Mouse (Mus musculus): ENCODE measurements around the gene Cdca8.

- TF ChIP-seq POLR2A (IDR thresholded peaks at IDR 0.05; ENCODE audit: borderline replicate concordance, low read depth, low read length), result no peak
- no peak for TF ChIP-seq CTCF (IDR thresholded peaks at IDR 0.05; ENCODE audit: low read depth, low read length)
Observed at GRCm38 (mm10) chr4:124960940-124961339, 21.8 kb upstream of the Cdca8 start.

All from bone marrow macrophage, adult 2 months (primary cell).